Mouse (Mus musculus): Measurements from ENCODE around the gene Thada.

The Thada gene

DNA sequence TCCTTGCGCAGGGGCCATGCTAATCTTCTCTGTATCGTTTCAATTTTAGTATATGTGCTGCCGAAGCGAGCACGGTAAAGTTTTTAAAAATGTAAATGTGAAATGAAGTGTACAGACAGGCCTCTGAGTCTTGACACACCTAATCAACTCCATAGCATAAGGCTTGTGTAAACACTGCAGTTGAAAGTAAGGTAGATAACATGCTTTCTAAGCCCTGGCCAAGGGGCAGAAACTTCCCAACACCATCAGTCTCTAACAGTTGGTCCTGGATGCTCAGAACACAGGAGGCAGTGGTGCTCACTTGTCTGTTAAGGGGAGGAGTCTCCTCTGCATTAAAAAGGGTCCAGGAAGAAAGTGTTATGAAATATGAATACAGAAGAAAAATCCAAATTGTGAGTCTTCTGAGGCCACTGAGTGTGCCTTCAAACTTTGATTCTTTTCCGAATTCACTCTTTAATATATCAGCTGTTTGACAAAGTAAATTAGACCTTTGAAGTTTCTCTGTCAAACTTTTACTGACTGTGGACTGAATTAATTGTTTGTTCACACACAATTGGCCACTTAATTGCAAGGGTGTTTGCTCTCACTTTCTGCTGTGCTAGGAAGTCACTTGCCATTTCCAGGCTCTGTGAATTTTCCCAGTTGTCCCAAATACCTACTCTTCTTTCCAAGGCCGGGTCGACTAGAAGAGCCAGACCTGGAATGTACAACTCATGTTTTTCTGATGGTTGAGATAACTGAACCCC lies 178.2 kb downstream of the Thada start:
- no peak for DNase-seq (ENCODE audit: low read depth)

DNA sequence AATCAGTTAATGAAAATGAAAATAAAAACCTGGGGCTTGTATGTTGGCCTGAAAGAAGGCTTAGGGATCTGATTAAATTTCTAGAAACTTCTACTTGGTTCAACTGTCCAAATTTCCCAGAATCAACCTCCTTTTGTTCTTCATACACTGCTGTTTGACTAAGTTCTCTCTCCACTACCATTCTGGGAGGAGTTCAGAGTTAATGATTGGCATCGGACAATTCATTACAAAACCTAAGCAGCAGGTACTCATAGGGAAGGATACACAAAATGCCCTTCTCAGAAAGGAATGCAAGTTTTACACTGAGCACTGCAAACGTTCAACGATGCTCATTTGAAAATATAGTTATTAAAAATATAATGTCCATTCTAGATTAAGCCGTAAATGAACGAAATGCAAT lies 179.5 kb downstream of the Thada start:
- DNase-seq (ENCODE audit: low read depth): no peak

DNA sequence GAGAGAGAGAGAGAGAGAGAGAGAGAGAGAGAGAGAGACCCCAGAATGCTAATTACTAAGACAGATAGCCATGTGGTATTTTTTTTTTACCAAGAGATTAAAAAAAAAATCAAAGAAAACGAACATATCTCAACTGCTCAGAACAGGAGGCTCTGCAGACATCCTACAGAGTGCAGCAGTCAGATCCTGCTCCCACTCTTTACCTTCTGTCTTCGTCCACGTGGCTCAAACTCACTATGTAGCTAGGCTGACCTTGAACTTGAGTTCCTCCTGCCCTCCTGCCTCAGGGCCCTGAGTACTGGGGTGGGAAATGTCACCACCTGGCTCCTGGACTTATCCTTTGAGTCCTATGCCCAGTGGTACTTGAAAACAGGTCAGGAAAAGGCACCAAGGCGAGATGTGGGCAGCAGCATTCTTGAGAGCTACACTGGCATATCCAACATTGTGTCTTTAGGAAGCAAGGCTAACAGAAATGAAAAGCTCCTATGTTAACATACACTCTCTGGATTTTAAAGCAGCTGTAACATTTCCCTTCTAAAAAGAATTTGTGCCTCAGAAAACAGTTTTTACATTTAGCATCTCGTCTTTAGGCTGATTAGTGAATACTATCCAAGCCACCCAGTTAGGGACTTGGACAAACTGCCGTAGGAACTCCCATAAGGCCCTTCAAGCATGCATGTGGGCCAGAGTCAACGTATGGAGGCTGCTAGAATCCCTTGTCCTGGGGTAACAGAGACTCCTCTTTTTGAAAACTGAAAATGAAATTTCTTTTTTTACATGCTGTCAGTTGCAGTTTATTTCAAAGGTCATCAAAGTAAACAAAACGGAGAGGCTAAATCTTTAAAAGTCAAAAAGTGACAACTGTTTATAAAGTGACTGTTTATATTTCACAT lies 183.4 kb downstream of the Thada start:
- no peak for DNase-seq (ENCODE audit: low read depth)

DNA sequence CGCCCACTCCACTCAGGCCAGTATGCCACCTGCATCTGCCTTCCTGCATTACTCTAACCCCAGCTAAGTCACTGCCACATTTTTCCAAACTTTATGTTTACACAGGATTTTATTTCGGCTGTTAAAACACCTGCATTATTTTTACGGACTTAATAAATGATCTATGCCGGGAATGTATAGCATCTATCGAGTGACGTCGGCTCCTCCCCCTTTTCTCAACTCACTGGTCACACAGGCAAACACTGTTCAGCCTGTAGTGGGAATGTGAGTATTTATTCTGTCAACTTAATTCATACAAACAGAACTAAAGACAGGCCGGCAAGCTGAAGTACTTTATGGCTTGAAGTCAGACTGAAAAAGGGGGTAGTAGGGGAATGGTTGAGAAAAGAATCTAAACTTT lies 187.0 kb downstream of the Thada start:
- DNase-seq (ENCODE audit: low read depth): no peak

DNA sequence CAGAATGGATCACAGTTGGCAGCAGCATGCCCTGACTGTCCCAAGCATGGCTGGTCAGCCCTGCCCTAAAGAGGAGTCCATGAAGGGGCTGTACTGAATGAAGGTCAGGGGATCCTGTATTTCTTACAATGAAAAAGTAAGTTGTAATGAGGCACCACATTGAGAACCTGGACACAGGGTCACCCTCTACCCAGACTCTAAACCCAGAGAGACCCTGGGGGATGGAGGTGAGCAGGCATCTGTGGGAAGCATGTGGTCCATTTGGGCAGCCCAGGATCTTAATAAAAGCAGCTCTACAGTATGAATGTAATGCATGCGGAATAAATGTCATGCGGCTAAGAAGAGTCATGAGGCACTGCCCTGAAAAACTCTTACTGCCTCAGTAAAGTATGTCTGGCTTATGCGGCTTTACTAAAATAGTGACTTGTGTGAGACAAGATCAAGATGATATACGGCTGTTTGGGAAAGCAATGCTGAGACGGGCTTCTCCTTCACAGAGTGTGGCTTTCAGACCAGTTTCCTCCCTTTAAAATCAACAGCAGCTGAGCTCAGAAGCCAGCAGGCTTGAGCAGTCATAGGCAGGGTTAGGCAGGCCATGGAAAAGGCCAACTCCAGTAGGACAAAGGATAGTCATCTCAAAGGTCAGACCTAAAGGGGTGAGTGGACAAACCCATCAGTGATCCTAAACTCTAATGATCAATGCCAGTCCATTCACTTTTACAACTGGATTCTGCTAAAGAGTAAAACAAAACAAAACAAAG lies 187.6 kb downstream of the Thada start:
- no peak for DNase-seq (ENCODE audit: low read depth)

DNA sequence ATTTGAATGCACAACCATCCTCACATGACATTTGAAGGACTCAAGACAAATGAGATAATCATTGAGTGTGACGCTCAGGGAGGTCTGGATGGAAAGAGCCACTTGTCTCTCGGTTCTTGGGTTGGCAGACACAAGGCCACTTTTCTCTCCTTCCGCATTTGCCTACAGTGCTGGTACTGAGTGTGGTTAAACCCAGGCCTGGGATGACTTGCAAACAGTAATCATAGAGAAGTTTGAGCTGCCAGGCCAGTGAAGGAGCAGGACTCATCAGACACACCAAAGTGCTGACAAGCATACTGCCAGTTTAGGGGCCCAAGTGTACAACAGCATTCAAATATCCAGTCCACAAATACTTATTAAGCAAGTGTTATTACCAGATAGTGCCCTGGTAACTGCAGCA lies 191.0 kb downstream of the Thada start:
- no peak for DNase-seq (ENCODE audit: low read depth)

DNA sequence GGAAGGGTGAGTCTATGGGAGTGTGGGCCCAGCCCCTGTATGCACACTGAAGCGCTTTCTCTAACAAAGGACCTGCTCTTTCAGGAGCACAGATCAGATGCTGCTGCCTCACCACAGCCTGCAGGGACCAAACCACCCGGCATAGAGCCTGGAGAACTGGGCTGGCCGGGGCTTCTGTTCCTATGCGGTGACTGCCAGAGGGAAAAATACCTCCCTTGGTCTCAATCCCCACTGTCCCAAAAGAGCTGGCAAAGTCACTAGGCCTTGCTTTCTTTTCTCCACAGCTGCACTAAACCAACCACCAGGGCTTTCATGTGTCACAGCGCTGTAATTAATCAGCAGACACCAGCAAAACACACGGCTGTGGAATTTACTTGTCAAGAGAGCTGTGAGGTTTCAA lies 191.8 kb downstream of the Thada start:
- DNase-seq (ENCODE audit: low read depth): no peak

DNA sequence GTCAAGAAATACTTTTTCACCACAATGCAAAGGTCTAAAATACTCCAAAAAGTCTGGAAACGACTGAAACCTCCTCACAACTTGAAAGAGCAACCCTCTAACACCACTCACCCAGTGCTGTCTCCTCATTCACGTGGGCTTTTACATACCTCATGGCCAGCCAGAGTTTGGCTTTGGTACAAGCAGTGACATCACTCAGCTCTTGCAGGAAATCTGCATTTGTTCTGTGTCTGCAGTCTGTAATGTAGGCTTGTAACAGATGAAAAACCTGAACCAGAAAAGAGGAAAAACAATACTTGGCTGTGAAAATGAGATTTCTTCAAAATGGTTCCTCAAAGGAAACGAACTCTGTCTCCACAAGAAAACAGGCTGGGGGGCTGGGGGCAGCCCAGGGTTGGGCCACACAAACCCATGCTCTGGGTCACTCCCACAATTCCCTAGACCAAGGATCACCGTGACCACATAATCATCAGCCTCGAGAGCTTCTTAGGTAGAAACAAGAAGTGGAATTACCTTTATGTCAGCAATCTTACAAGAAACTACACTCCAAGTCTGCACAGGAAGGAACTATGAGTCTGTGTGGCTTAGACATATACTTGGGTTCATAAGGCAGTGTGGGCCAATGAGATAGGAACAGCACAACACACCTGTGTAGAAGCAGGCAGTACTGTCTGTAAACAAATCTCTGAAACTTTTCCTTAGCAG lies 193.3 kb downstream of the Thada start:
- peak; percentile 41 for DNase-seq (ENCODE audit: low read depth)

DNA sequence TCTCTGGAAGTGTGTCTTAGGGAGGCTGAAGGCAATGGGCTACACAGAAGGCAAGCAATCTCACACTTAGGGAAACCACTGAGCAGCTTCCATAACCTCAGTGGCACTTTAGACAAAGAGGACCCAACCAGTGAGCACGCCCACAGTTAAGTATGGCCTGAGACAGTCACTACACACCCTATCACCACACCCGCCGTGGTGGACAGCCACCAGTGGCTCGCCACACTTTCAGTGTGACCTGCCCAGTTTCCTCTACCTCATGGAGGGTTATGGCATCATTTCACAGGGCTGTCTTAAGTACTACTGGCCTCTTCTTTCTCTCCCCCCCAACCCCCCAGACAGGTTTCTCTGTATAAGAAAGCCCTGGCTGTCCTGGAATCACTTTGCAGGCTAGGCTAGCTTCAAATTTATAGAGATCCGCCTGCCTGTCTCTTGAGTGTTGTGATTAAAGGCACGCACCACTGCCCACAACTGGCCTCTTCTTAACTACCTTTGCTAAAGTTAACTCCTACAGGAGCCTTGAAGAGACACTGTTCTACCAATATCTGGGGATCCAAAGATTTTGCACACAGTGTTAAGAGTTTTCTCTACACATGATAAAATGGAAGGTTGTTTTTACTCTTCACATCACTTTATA lies 194.3 kb downstream of the Thada start:
- no peak for DNase-seq (ENCODE audit: low read depth)

DNA sequence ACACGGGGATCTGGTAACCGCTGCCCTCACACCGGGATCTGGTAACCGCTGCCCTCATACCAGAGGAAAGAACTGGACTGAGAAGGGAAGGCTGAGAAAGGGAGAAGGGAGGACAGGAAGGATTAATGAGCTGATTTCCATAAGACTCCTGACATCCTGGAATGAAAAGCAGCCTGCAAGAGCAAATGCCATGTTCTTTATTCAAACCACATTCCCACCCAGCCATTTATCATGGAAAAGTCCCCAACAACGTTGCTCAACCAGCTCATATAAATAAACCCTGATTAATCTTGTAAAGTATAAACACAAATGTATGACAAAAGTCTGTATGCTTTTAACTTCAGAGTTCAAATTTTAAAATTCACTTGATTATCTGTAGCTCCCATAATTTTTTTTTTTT lies 196.3 kb downstream of the Thada start:
- no peak for DNase-seq (ENCODE audit: low read depth)

DNA sequence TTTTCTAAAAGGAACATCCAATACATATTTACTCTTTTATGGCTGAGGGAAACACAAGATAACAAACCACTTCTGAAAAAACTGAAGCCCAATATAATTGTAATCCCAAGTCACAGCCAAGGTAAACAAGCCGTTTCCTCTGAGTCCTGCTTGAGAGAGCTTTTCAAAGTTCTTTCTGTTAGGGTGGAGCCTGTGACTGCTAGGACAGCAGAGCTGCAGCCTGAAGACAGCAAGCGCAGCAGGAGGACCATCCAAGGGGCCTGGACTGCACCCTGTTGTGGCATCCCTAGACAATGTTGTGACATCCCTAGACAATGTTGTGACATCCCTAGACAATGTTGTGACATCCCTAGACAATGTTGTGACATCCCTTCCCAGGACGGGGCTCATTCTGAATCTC lies 197.6 kb downstream of the Thada start:
- no peak for DNase-seq (ENCODE audit: low read depth)

DNA sequence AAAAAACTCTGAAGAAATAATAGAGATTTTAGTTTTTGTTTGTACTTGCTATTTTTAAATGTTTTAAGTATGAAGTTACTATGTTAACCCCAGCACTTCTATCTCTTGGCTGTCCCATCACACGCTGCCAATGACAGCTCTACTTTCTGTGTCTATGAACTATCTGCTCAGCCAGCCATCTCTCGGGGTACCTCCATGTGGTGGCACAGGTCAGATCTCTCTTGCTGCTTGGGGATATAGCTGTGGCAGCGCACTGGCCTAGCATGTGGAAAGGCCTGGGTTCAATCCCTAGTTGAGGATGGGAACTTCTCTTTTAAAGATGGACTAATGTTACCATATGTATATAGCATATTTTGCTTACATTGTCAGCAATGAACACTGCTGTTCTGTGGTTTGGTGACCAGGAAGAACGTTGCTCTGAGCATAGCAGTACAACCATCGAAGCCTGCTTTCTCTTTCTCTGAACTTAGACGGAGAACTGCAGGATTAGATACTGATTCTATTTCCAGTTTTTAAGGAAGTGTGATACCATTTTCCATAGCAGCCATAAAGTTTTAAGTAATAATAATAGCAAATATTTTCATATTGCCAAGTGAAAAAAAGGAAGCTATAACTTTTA lies 198.4 kb downstream of the Thada start:
- DNase-seq (ENCODE audit: low read depth): peak; percentile 29

DNA sequence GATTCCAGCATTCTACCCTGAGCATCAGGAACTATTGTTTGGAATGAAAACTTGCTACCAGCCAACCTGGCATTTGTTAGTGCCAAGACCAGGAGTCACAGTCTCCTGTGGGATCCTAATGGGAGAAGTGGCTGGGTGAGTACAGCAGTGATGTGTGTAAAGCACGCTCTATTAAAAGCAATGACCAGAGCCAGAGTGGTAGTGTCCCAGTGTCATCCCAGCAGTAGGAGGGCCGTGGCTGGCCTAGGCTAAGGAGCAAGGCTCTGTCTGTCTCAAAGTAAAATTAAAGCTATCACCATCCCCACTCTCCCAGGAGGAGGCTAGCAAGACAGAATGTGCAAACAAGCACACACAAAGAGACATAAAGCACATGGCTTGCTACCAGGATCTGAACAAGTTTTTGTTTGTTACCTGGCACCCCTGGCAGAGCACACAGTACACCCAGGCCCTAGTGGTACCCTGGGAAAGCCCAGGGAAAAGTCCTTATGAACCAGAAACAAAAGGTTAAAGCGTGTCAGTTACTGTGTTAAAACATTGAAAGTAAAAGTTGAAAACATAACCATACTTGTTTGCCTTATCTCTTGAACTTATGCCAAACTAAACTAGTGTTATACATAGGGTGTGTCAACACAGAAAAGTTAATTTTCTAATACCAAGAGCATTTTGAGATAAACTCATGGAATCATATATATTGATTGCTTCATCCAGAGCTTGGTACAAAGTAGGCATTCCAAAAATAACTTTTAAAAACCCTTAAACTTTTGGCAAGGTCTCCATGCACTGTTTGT lies 199.7 kb downstream of the Thada start:
- no peak for DNase-seq (ENCODE audit: low read depth)

DNA sequence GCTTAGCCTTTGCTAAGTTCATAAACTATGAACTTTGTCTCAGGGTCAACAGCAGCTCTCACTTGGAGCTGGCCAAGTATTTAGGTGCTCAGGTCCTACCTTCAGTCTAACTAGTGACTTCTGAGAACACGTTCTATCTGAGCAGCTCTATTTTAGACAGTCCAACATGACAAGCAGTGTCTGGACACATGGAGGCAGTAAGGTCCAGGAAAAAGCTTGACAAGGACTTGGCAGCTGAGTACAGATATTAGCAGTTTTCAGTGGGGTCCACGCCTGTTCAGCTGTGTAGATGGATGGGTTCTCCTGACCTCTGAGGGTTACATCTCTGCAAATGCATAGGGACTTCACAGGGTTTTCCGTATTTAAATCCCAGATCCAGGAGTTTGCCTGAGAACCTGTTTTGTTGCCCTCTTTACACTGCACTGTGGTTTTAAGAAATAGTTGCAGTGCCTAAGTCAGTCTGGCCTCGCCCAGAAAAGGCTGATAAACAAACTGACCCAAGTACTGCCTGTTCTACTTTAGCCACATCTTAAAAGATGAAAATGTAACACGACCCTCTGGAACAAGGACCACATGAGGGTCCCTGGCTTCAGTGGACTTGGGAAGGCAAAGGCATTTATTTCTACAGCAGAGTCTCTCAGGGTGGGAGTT lies 200.4 kb downstream of the Thada start:
- DNase-seq (ENCODE audit: low read depth): no peak

DNA sequence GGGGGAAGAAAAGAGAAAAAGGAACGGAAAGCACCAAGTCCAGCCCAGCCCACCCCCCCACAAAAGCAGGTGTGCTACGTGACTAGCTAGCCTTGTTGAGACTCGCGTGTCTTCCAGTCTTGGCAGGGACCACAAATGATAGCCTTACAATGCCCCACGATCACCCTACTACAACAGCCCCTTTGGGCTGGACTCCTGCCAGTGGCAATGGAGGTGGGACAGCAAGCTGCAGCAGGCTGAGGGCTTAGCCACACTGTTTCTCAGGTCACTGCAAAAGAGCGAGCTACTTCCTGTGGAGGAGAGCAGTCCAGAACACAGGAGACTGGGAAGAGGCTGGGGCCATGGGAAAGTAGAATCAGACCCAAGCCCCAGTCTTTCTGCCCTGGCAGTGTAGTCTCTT lies 201.7 kb downstream of the Thada start:
- no peak for DNase-seq (ENCODE audit: low read depth)

DNA sequence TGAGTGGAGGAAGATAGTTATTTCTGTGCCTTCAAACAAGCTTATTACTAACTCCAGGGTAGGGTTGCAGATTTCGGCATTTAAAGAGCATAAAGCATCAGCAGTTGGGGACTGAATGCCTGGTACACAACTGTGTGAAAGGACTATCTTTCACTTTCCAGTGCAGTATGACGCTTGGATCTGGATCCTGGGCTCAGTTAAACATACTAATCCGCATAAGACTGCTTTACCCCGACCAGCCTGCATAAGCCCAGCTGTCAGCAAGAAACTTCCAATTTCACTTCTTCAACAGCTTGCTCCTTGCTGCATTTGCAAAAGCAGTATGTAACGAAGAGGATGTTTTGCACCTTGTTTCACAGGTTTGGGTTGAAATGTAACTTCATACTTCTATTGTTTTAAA lies 202.4 kb downstream of the Thada start:
- no peak for DNase-seq (ENCODE audit: low read depth)

DNA sequence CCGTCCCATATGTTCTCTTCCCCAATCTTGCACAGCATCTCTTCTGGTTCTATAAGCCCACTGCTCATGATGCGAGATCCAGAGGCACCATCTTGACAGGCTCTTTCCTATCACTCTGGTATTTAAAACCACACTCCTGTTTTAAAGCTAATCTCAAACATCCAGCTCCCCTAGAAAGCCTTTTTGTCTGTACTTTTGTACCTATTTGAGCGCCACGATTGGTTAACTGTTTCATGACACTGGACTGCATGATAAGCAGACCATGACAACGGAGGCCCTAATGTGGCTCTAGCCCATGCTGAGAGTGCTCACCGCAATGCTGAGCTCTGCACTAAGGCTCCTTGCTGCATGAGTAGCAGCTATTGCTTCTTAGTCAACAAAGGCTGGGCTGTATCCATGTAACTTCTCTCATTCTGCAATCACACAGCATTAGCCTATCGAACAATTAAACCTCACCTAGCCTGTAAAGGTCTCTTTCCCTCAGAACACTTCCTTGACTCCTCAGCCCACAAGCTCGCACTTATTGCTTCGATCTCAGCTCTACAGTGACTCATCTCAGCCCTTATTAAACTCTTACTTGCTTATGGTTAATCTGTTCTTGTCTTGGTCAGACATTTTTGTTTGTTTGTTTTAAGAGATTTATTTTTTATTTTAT lies 203.6 kb downstream of the Thada start:
- no peak for DNase-seq (ENCODE audit: low read depth)

DNA sequence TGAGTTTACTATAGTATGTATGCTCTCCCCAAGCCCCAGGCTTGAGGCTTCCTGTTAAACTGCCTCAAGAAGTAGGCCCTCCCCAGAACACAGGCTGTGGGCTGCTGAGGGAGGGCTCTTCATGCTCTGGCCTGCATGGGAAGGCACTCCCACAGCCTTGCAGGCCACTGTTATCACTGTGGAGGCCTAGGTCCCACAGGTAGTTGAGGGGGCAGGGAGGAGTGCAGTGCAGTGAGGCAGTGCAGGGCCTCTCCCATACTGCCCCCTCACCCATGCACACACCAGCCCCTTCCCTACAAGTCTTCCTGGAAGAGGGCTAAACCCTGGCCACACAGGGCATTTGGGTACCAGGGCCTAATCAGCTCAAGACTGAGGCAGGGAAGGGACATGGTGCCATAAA lies 205.0 kb downstream of the Thada start:
- DNase-seq (ENCODE audit: low read depth): no peak

DNA sequence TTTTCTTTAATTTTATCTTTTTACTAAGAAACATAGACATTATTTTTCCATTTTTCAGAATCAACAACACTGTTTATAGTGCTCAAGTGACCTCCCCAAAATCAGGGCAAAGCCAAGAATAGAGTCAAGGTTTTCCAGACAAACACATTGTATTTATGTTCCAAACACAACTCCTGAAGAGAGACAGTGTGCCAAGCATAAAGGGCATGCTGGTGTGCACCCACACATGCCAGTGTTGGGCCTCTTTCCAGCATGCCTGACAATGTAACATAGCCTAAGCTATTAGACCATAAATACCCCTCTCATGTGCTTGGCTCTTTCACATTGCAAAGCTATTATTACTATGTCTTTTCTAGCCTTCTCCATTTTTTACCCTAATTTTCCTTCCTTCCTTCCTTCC lies 205.8 kb downstream of the Thada start:
- DNase-seq (ENCODE audit: low read depth): no peak

Data from induced T-regulatory cell, adult 2 months (primary cell).